Mouse (Mus musculus) bone marrow macrophage, adult 2 months (primary cell): Measurements from ENCODE around the gene Gria1. TPM values are rescaled to one million over a fixed set of nuclear protein-coding genes. Genes with fewer than 3 reads are reported as not detected.

ENCODE experiments used
- H3K27ac ChIP-seq: 2 replicates; pipeline ENCODE4 v1.5.1; 2012; ENCODE audit warnings: low read depth, low read length; ENCODE audit not compliant: insufficient read depth
- H3K4me1 ChIP-seq: 2 replicates; pipeline ENCODE4 v1.6.1; 2012; ENCODE audit warnings: low read length; ENCODE audit not compliant: control insufficient read depth, insufficient read depth
- H3K4me3 ChIP-seq: 2 replicates; pipeline ENCODE4 v1.5.1; 2012; ENCODE audit warnings: mild to moderate bottlenecking, low read length, moderate library complexity; ENCODE audit not compliant: insufficient read depth
- CTCF ChIP-seq: IDR thresholded peaks from 2 replicates; pipeline ENCODE4 v1.5.1; 2012; ENCODE audit warnings: low read depth, mild to moderate bottlenecking, low read length, moderate library complexity
- POLR2A ChIP-seq: IDR thresholded peaks from 2 replicates; pipeline ENCODE4 v1.6.1; 2012; ENCODE audit warnings: mild to moderate bottlenecking, low read depth, low read length, borderline replicate concordance
- polyA plus RNA-seq: library from polyadenylated mRNA; stranded (reverse); fragments of >200 nt; gene quantifications from 2 replicates; pipeline ENCODE4 v1.2.4, GENCODE M21; 2012; ENCODE audit not compliant: missing spikeins, insufficient read depth, insufficient read length

Gria1 gene
- polyA plus RNA-seq, 1 experiment = not detected

DNA sequence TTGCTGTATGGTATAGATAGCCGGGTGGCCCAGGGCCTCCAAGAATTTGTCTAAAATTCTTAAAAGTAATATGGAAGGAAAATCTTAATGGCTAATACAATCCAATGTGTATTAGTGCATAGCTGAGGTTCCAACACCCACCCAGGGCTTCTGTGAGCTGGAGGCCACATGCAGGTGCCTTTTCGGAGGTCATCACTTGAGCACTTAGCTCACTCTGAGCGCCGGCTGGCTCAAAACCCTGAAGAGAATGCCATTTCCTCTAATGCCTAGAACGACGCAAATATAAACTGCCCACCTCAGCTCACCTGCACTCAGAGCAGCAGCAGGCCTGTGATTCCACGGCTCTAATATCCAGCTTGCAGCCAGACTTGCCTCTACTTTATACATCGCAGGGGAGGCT lies 148.9 kb downstream of the Gria1 start:
- H3K4me1 ChIP-seq = no peaks in the 10 kb centered on the region
- no peak overlapping the region for H3K4me3 ChIP-seq
- no peak overlapping the region for H3K27ac ChIP-seq
- TF ChIP-seq CTCF (no peak), POLR2A (no peak)

DNA sequence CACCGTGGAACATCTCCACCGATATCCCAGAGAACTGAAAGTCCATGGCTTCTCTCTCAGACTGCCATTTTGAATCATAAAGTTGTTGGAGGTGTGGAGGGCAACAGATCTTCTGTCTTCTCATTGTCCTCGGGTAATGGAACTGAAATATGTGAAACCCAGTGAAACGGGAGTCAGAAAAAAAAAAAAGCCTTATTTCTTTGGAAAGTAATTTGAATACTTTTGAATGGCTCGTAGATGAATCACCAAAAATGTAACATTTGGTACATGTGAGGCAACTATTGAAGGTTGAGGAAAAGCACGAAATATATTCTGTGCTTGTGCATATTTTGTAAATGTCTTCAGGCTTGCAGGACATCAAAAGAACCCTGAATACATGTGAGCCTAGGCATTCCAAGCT lies 151.7 kb downstream of the Gria1 start:
- no peak overlapping the region for H3K27ac ChIP-seq

DNA sequence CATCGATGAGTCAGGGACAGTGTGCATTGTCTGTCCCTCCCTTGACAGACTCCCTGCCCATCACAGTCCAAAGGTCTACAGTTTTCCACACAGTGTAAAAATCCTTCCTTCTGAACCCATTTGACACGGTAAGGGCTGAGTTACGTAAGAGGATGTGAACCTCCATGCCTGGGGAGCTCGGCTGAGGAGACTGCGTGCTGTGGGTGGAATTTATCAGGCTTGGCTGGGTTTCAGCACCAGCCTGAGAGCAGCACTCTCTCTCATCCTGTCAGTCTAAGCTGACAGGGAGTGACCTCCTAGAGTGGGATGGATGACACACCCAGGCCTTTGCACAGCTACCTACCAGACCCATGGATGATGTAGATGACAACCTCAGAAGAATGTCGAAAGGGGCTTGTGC lies 158.9 kb downstream of the Gria1 start:
- TF ChIP-seq POLR2A (no peak), CTCF (no peak)

More for the DNA sequence above, 151.7 kb downstream of the Gria1 start:
- Histone ChIP-seq H3K4me1 (no peaks in the 10 kb centered on the region), H3K4me3 (no peak overlapping the region)
- TF ChIP-seq CTCF = no peak
- TF ChIP-seq POLR2A = no peak

DNA sequence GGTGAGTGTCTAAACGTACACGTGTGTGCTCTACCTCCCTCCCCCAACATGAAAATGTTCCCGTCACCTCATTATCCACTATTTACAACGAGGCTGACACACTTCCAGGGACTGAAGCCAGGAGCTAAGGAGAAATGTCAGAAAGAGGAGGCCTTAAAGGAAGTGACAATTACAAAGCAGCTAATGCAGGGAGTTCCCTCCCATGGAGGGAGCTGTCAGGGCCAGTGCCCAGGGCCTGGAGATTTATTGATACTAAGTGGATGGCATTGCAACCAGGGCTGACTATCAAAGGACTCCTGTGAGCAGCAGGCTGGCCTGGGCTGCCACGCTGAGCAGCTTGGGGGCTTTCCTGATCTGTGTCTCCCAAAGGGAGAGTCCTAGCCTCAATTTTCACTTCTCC lies 163.0 kb downstream of the Gria1 start:
- no peaks in the 10 kb centered on the region for H3K4me1 ChIP-seq
- TF ChIP-seq POLR2A = no peak
- TF ChIP-seq CTCF = no peak
- H3K4me3 ChIP-seq = no peak overlapping the region
- no peak overlapping the region for H3K27ac ChIP-seq

More for the DNA sequence above, 158.9 kb downstream of the Gria1 start:
- no peaks in the 10 kb centered on the region for H3K4me1 ChIP-seq
- no peak overlapping the region for H3K27ac ChIP-seq
- no peak overlapping the region for H3K4me3 ChIP-seq

DNA sequence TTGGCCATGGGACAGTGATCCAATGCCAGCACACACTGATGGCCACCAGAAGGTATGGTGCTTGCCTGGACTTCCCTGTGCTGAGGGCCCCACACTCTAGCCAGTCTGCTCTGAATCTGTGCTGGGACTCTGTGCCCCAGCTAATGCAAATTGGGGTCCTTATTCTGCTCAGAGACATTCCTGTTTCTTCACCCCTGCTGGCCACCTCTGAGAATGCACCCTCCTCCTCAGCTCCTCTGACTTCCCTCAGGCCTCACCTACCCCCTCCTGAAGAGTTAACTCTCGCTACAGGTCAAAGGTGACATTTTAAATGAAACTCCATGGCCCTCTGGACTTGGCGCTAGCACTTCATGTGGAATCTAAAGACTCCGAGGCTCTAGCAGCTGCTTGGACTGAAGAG lies 165.4 kb downstream of the Gria1 start:
- H3K27ac ChIP-seq = no peak overlapping the region
- H3K4me3 ChIP-seq = no peak overlapping the region
- TF ChIP-seq CTCF (no peak), POLR2A (no peak)

DNA sequence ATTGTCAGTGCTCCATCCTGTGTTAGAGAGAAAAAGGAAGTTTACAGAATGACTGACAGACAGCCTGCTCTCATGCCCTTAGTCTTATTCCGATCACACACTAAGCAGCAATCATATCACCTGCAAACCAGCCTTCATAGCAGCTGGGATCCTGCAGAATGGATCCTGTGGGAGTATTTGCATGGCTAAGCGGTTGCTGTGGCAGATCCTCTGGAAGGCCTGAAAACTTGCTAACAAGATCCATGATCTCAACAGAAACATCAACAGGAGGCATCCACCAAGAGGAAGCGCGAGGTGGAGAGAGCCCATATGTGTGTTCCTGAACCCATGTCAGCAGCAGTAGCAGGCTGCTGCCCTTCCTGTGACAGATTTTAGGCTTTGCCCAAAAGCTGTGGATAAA lies 173.0 kb downstream of the Gria1 start:
- TF ChIP-seq CTCF (no peak), POLR2A (no peak)
- H3K4me1 ChIP-seq = no peaks in the 10 kb centered on the region
- H3K4me3 ChIP-seq = no peak overlapping the region
- no peak overlapping the region for H3K27ac ChIP-seq

More for the DNA sequence above, 165.4 kb downstream of the Gria1 start:
- no peaks in the 10 kb centered on the region for H3K4me1 ChIP-seq

DNA sequence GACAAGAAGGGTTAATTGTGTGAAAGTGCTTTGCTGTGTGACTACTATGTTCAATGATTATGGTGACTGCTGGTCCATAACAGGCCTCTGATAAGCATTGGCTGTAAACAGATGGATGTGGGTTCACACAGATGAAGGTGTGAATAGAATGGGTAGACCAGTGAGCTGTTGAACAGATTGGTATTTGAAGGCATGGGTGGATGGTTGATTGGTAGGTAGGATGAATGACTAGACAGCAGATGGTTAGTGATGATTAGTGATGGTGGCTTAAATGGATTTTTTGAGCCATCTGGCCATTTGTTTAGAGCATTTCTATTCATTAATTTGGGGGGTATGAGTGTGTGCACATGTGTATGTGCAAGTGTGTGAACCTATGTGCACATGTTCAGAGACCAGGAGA lies 173.9 kb downstream of the Gria1 start:
- Histone ChIP-seq H3K4me3 (no peak overlapping the region), H3K4me1 (no peaks in the 10 kb centered on the region), H3K27ac (no peak overlapping the region)
- no peak for TF ChIP-seq POLR2A
- no peak for TF ChIP-seq CTCF

DNA sequence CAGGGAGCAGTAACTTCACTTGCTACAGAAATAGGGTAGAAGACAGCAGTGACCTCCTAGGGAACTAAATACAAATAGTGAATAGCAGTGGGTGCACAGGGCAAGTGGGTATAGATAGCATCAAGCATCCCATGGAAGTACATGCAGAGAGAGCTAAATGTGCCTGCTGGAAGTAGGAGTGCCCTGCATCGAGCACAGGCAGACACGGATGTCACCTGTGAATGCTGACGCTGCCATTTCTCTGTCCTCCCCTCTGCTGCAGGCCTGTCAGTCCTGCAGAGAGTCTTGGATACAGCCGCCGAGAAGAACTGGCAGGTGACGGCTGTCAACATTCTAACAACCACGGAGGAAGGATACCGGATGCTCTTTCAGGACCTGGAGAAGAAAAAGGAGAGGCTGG lies 178.2 kb downstream of the Gria1 start:
- TF ChIP-seq POLR2A = no peak
- Histone ChIP-seq H3K27ac (no peak overlapping the region), H3K4me3 (no peak overlapping the region), H3K4me1 (no peaks in the 10 kb centered on the region)

DNA sequence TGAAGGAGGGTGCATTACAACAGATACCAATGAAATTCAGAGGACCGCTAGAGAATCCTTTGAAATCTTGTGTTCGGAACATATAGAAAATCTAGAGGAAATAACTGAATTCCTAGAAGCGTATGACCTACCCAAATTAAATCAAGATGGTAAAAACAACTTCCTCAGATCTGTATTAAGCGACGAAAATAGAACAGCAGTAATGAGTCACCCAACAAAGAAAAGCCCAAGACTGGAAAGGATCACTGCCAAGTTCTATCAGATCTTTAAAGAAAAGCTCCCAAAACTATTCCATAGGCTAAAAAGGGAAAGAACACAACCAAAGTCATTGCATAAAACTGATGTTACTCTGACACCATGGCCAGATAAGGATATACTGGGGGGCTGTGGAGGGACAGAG lies 183.6 kb downstream of the Gria1 start:
- Histone ChIP-seq H3K4me1 (no peaks in the 10 kb centered on the region), H3K27ac (no peak overlapping the region), H3K4me3 (no peak overlapping the region)
- no peak for TF ChIP-seq CTCF
- TF ChIP-seq POLR2A = no peak

DNA sequence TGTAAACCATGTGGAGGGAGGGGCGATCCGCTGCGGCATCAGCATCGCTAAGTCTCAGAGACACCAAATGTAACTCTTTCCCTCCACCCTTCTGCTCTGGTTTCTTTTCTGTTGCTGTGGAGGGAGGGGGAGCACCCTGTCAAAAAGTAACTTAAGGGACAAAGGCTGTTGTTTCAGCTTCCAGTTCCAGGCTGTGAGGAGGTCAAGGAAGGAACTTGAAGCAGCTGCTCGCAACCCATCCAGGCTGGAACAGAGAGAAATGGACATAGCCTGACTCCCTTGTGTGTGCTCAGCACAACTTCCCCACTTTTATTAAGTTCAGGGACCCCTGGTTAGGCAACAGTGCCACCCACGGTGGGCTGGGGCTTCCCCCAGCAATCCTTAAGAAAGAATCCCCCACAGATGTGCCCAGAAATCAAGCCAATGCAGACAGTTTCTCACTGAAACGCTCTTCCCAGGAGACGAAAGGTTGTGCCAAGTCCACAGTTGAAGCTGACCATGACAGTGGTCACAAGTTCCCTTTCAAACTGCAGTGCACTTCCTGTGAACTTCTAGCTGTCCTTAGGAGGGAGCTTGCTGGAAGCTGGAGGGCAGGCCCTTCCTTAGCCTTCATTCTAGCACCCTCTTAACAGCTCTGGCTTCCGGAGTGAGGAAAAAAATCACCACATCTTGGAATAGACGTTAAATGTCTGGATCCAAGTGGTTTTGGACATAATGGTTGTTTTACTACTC lies 190.2 kb downstream of the Gria1 start:
- H3K27ac ChIP-seq = no peak overlapping the region
- no peaks in the 10 kb centered on the region for H3K4me1 ChIP-seq
- no peak overlapping the region for H3K4me3 ChIP-seq
- TF ChIP-seq POLR2A (no peak), CTCF (no peak)
